7 mouse cellular contexts compared by ENCODE assay signal in genomic region chr13:117602181-117602580, GRCm38 (mm10). TPM values are rescaled to one million over a fixed set of nuclear protein-coding genes. Genes with fewer than 3 reads are reported as not detected.
DNase-seq lines count a peak whose midpoint lies in the region; ATAC-seq and TF ChIP-seq lines count a peak whose summit lies in the region.

TSS of gene Hcn1 (plus strand) at chr13:117602320.

- H3K36me3 ChIP-seq in embryonic facial prominence, embryonic 12.5 days, result no peaks in the 10 kb centered on the region
- H3K36me3 ChIP-seq in limb, embryonic 14.5 days (ENCODE audit: control insufficient read depth, insufficient read depth, low read length), result no peaks in the 10 kb centered on the region
- no peaks in the 10 kb centered on the region for H3K36me3 ChIP-seq in midbrain, embryonic 15.5 days (replicated peaks)

- peak; percentile 3 for DNase-seq in heart, adult 8-10 months (ENCODE audit: low spot score)
- peak; percentile 49 for DNase-seq in kidney, adult 9 months
- peak; percentile 44 for DNase-seq in limb, embryonic 14.5 days (ENCODE audit: low spot score)
- peak; percentile 30 to 80 for DNase-seq in spleen, postnatal 4 days (ENCODE audit: low spot score in 2 of 2)

- no peak for TF ChIP-seq POLR2A in bone marrow, adult 2 months (IDR thresholded peaks at IDR 0.05; ENCODE audit: borderline replicate concordance, control insufficient read depth, low read depth, low read length)
- TF ChIP-seq POLR2A in limb, embryonic 14.5 days (IDR thresholded peaks at IDR 0.05; ENCODE audit: borderline replicate concordance, extremely low read depth, insufficient read depth, insufficient read length), result no peak

- 1% methylated on average over 45 of the region's 45 CpGs for WGBS in bone marrow, adult 2 months
- WGBS in embryonic facial prominence, embryonic 12.5 days, result under 1% methylated on average over 31 of the region's 45 CpGs
- under 1% methylated on average over 34 of the region's 45 CpGs for WGBS in limb, embryonic 14.5 days
- under 1% methylated on average over 27 of the region's 45 CpGs for WGBS in midbrain, embryonic 15.5 days

- no peak within 1 kb of the TSS; the same call in 1 of the 2 replicates for H3K27ac ChIP-seq in bone marrow, adult 2 months (ENCODE audit: control insufficient read depth, insufficient read depth, low read depth, low read length, poor library complexity)
- no peak within 1 kb of the TSS for H3K27ac ChIP-seq in embryonic facial prominence, embryonic 12.5 days
- H3K27ac ChIP-seq in limb, embryonic 14.5 days (replicated peaks; ENCODE audit: low read depth, low read length), result no peak within 1 kb of the TSS
- H3K27ac ChIP-seq in midbrain, embryonic 15.5 days, result peak within 1 kb of the TSS; percentile 35; the same call in 1 of the 2 replicates

- no peak within 1 kb of the TSS for H3K4me3 ChIP-seq in bone marrow, adult 2 months (replicated peaks; ENCODE audit: control insufficient read depth, low read depth, low read length)
- H3K4me3 ChIP-seq in embryonic facial prominence, embryonic 12.5 days, result peak within 1 kb of the TSS; percentile 57
- peak within 1 kb of the TSS; percentile 51 for H3K4me3 ChIP-seq in limb, embryonic 14.5 days (replicated peaks; ENCODE audit: low read length)
- H3K4me3 ChIP-seq in midbrain, embryonic 15.5 days, result peak within 1 kb of the TSS; percentile 60

- H3K9ac ChIP-seq in embryonic facial prominence, embryonic 12.5 days, result peak within 1 kb of the TSS; percentile 50; the same call in 1 of the 2 replicates
- peak within 1 kb of the TSS; percentile 43; the same call in 1 of the 2 replicates for H3K9ac ChIP-seq in limb, embryonic 14.5 days (ENCODE audit: low read depth, low read length, severe bottlenecking)
- peak within 1 kb of the TSS; percentile 56 for H3K9ac ChIP-seq in midbrain, embryonic 15.5 days

- H3K4me1 ChIP-seq in bone marrow, adult 2 months (ENCODE audit: control insufficient read depth, insufficient read depth, low read length), result no peaks in the 10 kb centered on the region
- peaks cover 6% of the 10 kb centered on the region; the same call in 1 of the 2 replicates for H3K4me1 ChIP-seq in embryonic facial prominence, embryonic 12.5 days
- peaks cover 3% of the 10 kb centered on the region; the same call in 1 of the 2 replicates for H3K4me1 ChIP-seq in limb, embryonic 14.5 days (ENCODE audit: control insufficient read depth, insufficient read depth, low read length)
- peaks cover 15% of the 10 kb centered on the region for H3K4me1 ChIP-seq in midbrain, embryonic 15.5 days

- H3K9me3 ChIP-seq in embryonic facial prominence, embryonic 12.5 days, result no peaks in the 10 kb centered on the region
- H3K9me3 ChIP-seq in limb, embryonic 14.5 days (ENCODE audit: control insufficient read depth, low read length), result no peaks in the 10 kb centered on the region
- H3K9me3 ChIP-seq in midbrain, embryonic 15.5 days, result no peaks in the 10 kb centered on the region

- peak; percentile 32; the same call in 1 of the 2 replicates for TF ChIP-seq CTCF in bone marrow, adult 2 months (IDR thresholded peaks at IDR 0.05; ENCODE audit: control insufficient read depth, insufficient read depth, low read length)

- H3K27me3 ChIP-seq in embryonic facial prominence, embryonic 12.5 days, result peaks cover 29% of the 10 kb centered on the region
- H3K27me3 ChIP-seq in limb, embryonic 14.5 days (ENCODE audit: control insufficient read depth, insufficient read depth, low read length), result peaks cover 22% of the 10 kb centered on the region
- peaks cover 7% of the 10 kb centered on the region for H3K27me3 ChIP-seq in midbrain, embryonic 15.5 days (replicated peaks)

- peak; percentile 97 for ATAC-seq in embryonic facial prominence, embryonic 12.5 days (ENCODE audit: insufficient number of reproducible peaks, insufficient read depth, low FRiP score, low TSS enrichment)
- ATAC-seq in limb, embryonic 14.5 days (ENCODE audit: low FRiP score, low read depth), result peak; percentile 89
- peak; percentile 99 for ATAC-seq in midbrain, embryonic 15.5 days (replicated peaks)

- H3K4me2 ChIP-seq in embryonic facial prominence, embryonic 12.5 days (replicated peaks), result peak within 1 kb of the TSS; percentile 97
- H3K4me2 ChIP-seq in limb, embryonic 14.5 days (replicated peaks; ENCODE audit: low read depth, low read length, severe bottlenecking), result peak within 1 kb of the TSS; percentile 90
- peak within 1 kb of the TSS; percentile 69 for H3K4me2 ChIP-seq in midbrain, embryonic 15.5 days

RNA-seq across cellular contexts. Expression of gene Hcn1, which starts in this region (rescaled TPM):
- 0.10 TPM in 1 of 2 replicates, not detected in the other for polyA plus RNA-seq in bone marrow, adult 2 months (2011; ENCODE audit: insufficient read depth, insufficient read length, low replicate concordance, missing spikeins)
- polyA plus RNA-seq in embryonic facial prominence, embryonic 12.5 days (2016; fragmentation: Nextera tagmentation; extraction: Ambion mirVana), result 0.20 and 0.24 TPM in 2 replicates
- total RNA-seq in heart, adult 8-10 months (2022), result 1 to 10 TPM in 1 of 4 experiments, under 1 TPM in 3; 0.60 to 1.2 (median 0.81) TPM
- 0.21 and 0.24 TPM in 2 replicates for polyA plus RNA-seq in limb, embryonic 14.5 days (2012; rRNA removed)
- 0.06 and 0.17 TPM in 2 replicates for polyA plus RNA-seq in limb, embryonic 14.5 days (2014; fragmentation: Nextera tagmentation; extraction: Ambion mirVana)
- polyA plus RNA-seq in midbrain, embryonic 15.5 days (2015; fragmentation: Nextera tagmentation; extraction: Ambion mirVana), result 0.59 and 0.60 TPM in 2 replicates

Comparison
In these comparisons a context has a peak if more than half of its experiments do, and no peak if none do; other contexts are left out.
1. Peak in ATAC-seq, H3K4me3 ChIP-seq, H3K9ac ChIP-seq and H3K4me2 ChIP-seq in embryonic facial prominence, embryonic 12.5 days; RNA of the gene not detected or under 1 TPM.
2. Peak in DNase-seq, ATAC-seq, H3K4me3 ChIP-seq, H3K9ac ChIP-seq and H3K4me2 ChIP-seq in limb, embryonic 14.5 days; RNA of the gene not detected or under 1 TPM.
3. Peak in ATAC-seq, H3K4me3 ChIP-seq, H3K27ac ChIP-seq, H3K9ac ChIP-seq and H3K4me2 ChIP-seq in midbrain, embryonic 15.5 days; RNA of the gene not detected or under 1 TPM.
4. DNase-seq: peak in every context shown above with its lines; median percentile 55 in spleen, postnatal 4 days; 49 in kidney, adult 9 months; 44 in limb, embryonic 14.5 days; 3 in heart, adult 8-10 months.